In the genomic region with DNA sequence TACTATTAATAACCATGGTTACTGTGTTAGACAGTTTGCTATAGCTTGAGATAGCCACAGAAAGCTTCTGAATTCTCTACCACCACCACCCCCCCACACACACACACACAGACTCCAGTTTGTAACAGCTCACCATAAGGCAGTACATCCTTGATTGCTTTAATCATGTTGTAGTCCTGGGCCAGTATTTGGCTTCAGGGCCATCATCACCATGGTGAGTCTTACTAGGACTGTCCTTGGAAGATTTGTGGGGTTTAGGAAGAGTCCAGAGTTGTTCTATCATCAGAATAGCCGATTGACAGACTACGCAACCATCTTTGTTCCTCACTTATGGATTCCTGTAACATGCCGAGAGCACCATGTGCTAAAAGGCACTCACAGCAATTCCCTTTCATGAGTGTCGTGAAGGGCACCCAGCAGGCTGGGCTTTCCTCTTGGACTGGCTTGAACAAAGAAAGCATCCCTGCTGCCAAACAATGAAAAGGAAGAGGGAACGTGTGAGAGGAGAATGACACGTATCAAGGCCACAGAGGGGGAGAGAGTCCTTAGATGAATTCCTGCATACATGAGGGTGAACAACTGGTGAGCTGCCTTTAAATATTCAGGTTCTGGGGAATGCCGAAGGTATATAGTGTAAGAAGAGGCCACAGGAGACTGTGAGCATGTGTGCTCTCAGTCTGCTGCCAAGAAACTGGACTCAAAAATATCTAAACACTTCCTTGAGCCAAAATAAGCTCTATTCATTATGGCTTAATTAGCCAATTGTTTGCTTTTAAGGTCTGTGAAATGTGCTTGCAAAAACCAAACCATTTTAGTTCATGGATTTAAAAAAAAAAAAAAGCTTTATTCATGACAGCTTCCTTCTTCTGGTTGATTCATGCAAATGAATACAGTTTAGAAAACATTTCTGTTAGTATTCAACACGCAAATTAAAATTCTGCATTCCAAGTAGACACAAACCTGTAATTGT, we compare ENCODE assay signal across 13 mouse cellular contexts.
DNase-seq lines count a peak whose midpoint lies in the region; ATAC-seq and TF ChIP-seq lines count a peak whose summit lies in the region.
"Had no signal": no experiment of that assay in that cellular context is flagged by ENCODE, and none has a peak within 500 bp of the region (broad histone marks: within the 10 kb centered on the region; RNA-seq: fewer than 3 reads in every experiment).

No protein-coding gene starts in this region.

- H3K9me3 ChIP-seq in lung, postnatal 0 days (ENCODE audit: low read length), result no peaks in the 10 kb centered on the region
- H3K9me3 ChIP-seq in forebrain, embryonic 13.5 days (replicated peaks), result no peaks in the 10 kb centered on the region
- no peaks in the 10 kb centered on the region for H3K9me3 ChIP-seq in hindbrain, postnatal 0 days (ENCODE audit: low read length)
- H3K9me3 ChIP-seq: heart, embryonic 13.5 days; megakaryocyte, embryonic 14.5 days had no signal

- no peak for TF ChIP-seq EP300 in lung, postnatal 0 days (IDR thresholded peaks at IDR 0.05)

- no peak overlapping the region for H3K9ac ChIP-seq in lung, postnatal 0 days (replicated peaks; ENCODE audit: low read depth)
- H3K9ac ChIP-seq in forebrain, embryonic 13.5 days, result peak overlapping the region; percentile 46
- no peak overlapping the region for H3K9ac ChIP-seq in hindbrain, postnatal 0 days (replicated peaks; ENCODE audit: low read length)
- H3K9ac ChIP-seq: heart, embryonic 13.5 days; liver, embryonic 14.5 days had no signal

- no peaks in the 10 kb centered on the region for H3K27me3 ChIP-seq in lung, postnatal 0 days (replicated peaks; ENCODE audit: insufficient read depth, low read length)
- H3K27me3 ChIP-seq in forebrain, embryonic 13.5 days, result no peaks in the 10 kb centered on the region
- no peaks in the 10 kb centered on the region for H3K27me3 ChIP-seq in hindbrain, postnatal 0 days (ENCODE audit: insufficient read depth, low read length)
- H3K27me3 ChIP-seq: heart, embryonic 13.5 days had no signal

- DNase-seq in lung, postnatal 0 days (ENCODE audit: low spot score), result peak; percentile 10
- no peak for DNase-seq in lung, postnatal 10 days
- DNase-seq in hindbrain, postnatal 0 days (ENCODE audit: low spot score), result peak; percentile 49
- DNase-seq in retina, embryonic 14.5 days (ENCODE audit: low spot score), result peak; percentile 31
- no peak for DNase-seq in left cerebral cortex, adult 18-20 months (ENCODE audit: low spot score in 2 of 2)
- DNase-seq in layer of hippocampus, adult 2 months (ENCODE audit: low spot score in 2 of 2), result no peak
- no peak for DNase-seq in thymus, postnatal 10 days (ENCODE audit: low spot score in 2 of 2)
- DNase-seq: gastrocnemius, postnatal 10 days had no signal

- H3K36me3 ChIP-seq in lung, postnatal 0 days (ENCODE audit: insufficient read depth, low read length), result no peaks in the 10 kb centered on the region
- peaks cover 16% of the 10 kb centered on the region for H3K36me3 ChIP-seq in forebrain, embryonic 13.5 days (ENCODE audit: poor library complexity, severe bottlenecking)
- no peaks in the 10 kb centered on the region for H3K36me3 ChIP-seq in hindbrain, postnatal 0 days (ENCODE audit: insufficient read depth, low read length)
- H3K36me3 ChIP-seq: heart, embryonic 13.5 days had no signal

- no peak overlapping the region for H3K4me3 ChIP-seq in lung, postnatal 0 days (ENCODE audit: low read depth, low read length)
- H3K4me3 ChIP-seq in forebrain, embryonic 13.5 days, result no peak overlapping the region
- H3K4me3 ChIP-seq in hindbrain, postnatal 0 days (ENCODE audit: low read length), result no peak overlapping the region
- H3K4me3 ChIP-seq in layer of hippocampus, adult 2 months, result no peak overlapping the region
- H3K4me3 ChIP-seq: heart, embryonic 13.5 days; megakaryocyte, embryonic 14.5 days had no signal

- TF ChIP-seq CTCF in lung, postnatal 0 days (IDR thresholded peaks at IDR 0.05), result no peak
- no peak for TF ChIP-seq CTCF in hindbrain, postnatal 0 days (IDR thresholded peaks at IDR 0.05; ENCODE audit: low read depth)
- TF ChIP-seq CTCF in layer of hippocampus, adult 2 months (conservative IDR thresholded peaks at IDR 0.05), result no peak

- H3K27ac ChIP-seq in lung, postnatal 0 days (ENCODE audit: low read length), result no peak overlapping the region
- H3K27ac ChIP-seq in forebrain, embryonic 13.5 days, result peak overlapping the region; percentile 91
- peak overlapping the region; percentile 52; the same call in 1 of the 2 replicates for H3K27ac ChIP-seq in hindbrain, postnatal 0 days
- no peak overlapping the region for H3K27ac ChIP-seq in layer of hippocampus, adult 2 months
- H3K27ac ChIP-seq: heart, embryonic 13.5 days; liver, embryonic 14.5 days had no signal

- no peak for ATAC-seq in lung, postnatal 0 days
- peak; percentile 77 for ATAC-seq in forebrain, embryonic 13.5 days
- ATAC-seq in hindbrain, postnatal 0 days, result peak; percentile 69
- ATAC-seq: intestine, postnatal 0 days had no signal

- H3K4me1 ChIP-seq in lung, postnatal 0 days (ENCODE audit: insufficient read depth, low read depth, low read length), result no peaks in the 10 kb centered on the region
- H3K4me1 ChIP-seq in forebrain, embryonic 13.5 days, result peaks cover 47% of the 10 kb centered on the region
- H3K4me1 ChIP-seq in hindbrain, postnatal 0 days (ENCODE audit: insufficient read depth, low read length), result no peaks in the 10 kb centered on the region
- H3K4me1 ChIP-seq: heart, embryonic 13.5 days had no signal

- 59% methylated on average over 8 of the region's 8 CpGs for WGBS in lung, postnatal 0 days
- 15% methylated on average over 8 of the region's 8 CpGs for WGBS in forebrain, embryonic 13.5 days
- 18% methylated on average over 8 of the region's 8 CpGs for WGBS in hindbrain, postnatal 0 days

- H3K4me2 ChIP-seq in lung, postnatal 0 days (replicated peaks; ENCODE audit: low read depth, low read length), result no peak overlapping the region
- peak overlapping the region; percentile 33 for H3K4me2 ChIP-seq in forebrain, embryonic 13.5 days
- H3K4me2 ChIP-seq in hindbrain, postnatal 0 days (ENCODE audit: low read depth, low read length), result no peak overlapping the region
- H3K4me2 ChIP-seq: heart, embryonic 13.5 days had no signal

Comparison
In these comparisons a context has a peak if more than half of its experiments do, and no peak if none do; other contexts are left out.
1. DNase-seq: peak in lung, postnatal 0 days (single experiment), hindbrain, postnatal 0 days (single experiment) and retina, embryonic 14.5 days (single experiment); none in lung, postnatal 10 days (single experiment), left cerebral cortex, adult 18-20 months (0 of 2), layer of hippocampus, adult 2 months (0 of 2) and thymus, postnatal 10 days (0 of 2).
2. H3K27ac ChIP-seq: peak in forebrain, embryonic 13.5 days (single experiment) and hindbrain, postnatal 0 days (single experiment); none in lung, postnatal 0 days (single experiment) and layer of hippocampus, adult 2 months (single experiment).